Mouse (Mus musculus) Patski (cell line): ENCODE results near the gene Cisd3. TPM values are rescaled to one million over a fixed set of nuclear protein-coding genes. Genes with fewer than 3 reads are reported as not detected.

Experiments
- ATAC-seq: fragments of 100-300 bp; one replicate; pipeline ENCODE4 v1.8.0; 2021
- CTCF ChIA-PET: fragments of 350-600 bp; sonication (Branson Sonifier 250); formaldehyde crosslinking; loops from one replicate; lab custom pipeline; 2022; ENCODE audit warnings: inconsistent platforms; lab: Charles Lee
- POLR2A ChIA-PET: fragments of 350-600 bp; sonication (Branson Sonifier 250); formaldehyde crosslinking; loops from one replicate; lab custom pipeline; 2022; ENCODE audit warnings: antibody characterized with exemption, inconsistent platforms; lab: Charles Lee
- DNase-seq: peaks from one replicate; pipeline ENCODE4 v3.0.0-alpha.2; 2011; ENCODE audit warnings: low read depth, low spot score
- H3K27me3 ChIP-seq: fragments of 371-371 bp; one replicate; pipeline ENCODE4 v1.5.1; 2021
- CTCF ChIP-seq: fragments of 100-300 bp; IDR thresholded peaks from one replicate; pipeline ENCODE4 v1.5.1; 2021
- in situ Hi-C: fragments of 300-500 bp; cut with MboI; formaldehyde crosslinking; loops from 3 replicates; pipeline ENCODE4 v1.11.1; 2018; ENCODE audit warnings: low pct_unique_long_range_greater_than_20kb, mixed read lengths
- polyA plus RNA-seq: library from polyadenylated mRNA; unstranded; gene quantifications from one replicate; pipeline ENCODE4 v1.2.3, GENCODE M21; 2021

Gene Cisd3
- polyA plus RNA-seq, 1 experiment from 2014 or later: 60.3 TPM

- no peak for ATAC-seq
- in situ Hi-C loops: no loop called here
- no peaks in the 10 kb centered on the region for H3K27me3 ChIP-seq
- DNase-seq: no peak
- TF ChIP-seq CTCF: no peak
- CTCF ChIA-PET: interaction anchor here (1.2 kb wide), 1 partner anchor 16 kb away, joined by 4 read pairs; no protein-coding TSS in a partner anchor
- POLR2A ChIA-PET: no interaction called here
Observed at GRCm38 (mm10) chr11:97682504-97683055, 3.0 kb upstream of the Cisd3 start.

GRCm38 (mm10) chr11:97684063-97684680 lies 1.5 kb upstream of the Cisd3 start:
- CTCF ChIA-PET: interaction anchor here (0.9 kb wide), 1 partner anchor 9 kb away, joined by 3 read pairs; no protein-coding TSS in a partner anchor
- no peak for ATAC-seq
- in situ Hi-C loops: no loop called here
- no peak for TF ChIP-seq CTCF
- no peak for DNase-seq
- POLR2A ChIA-PET: interaction anchor here (1.2 to 1.3 kb wide), 2 partner anchors 23 to 26 kb away, joined by 3 to 4 read pairs; no protein-coding TSS in a partner anchor
- H3K27me3 ChIP-seq: no peaks in the 10 kb centered on the region

GRCm38 (mm10) chr11:97684766-97685165 lies 860 bp upstream of the Cisd3 start:
- DNase-seq: no peak
- H3K27me3 ChIP-seq: no peaks in the 10 kb centered on the region
- ChIA-PET POLR2A (interaction anchor here (1.2 to 1.3 kb wide), 2 partner anchors 24 to 26 kb away, joined by 3 to 4 read pairs; no protein-coding TSS in a partner anchor), CTCF (no interaction called here)
- no peak for TF ChIP-seq CTCF
- in situ Hi-C loops: no loop called here
- no peak for ATAC-seq

GRCm38 (mm10) chr11:97686322-97686908 lies 789 bp downstream of the Cisd3 start:
- POLR2A ChIA-PET: interaction anchor here (0.6 to 1.5 kb wide), 6 partner anchors 9 to 34 kb away, joined by 3 to 4 read pairs (median 4); no protein-coding TSS in a partner anchor
- no peaks in the 10 kb centered on the region for H3K27me3 ChIP-seq
- DNase-seq (no peak), ATAC-seq (no peak)
- CTCF ChIA-PET: interaction anchor here (0.8 to 1.4 kb wide), 4 partner anchors 13 to 44 kb away, joined by 3 to 7 read pairs (median 3); no protein-coding TSS in a partner anchor
- TF ChIP-seq CTCF: no peak
- in situ Hi-C loops: no loop called here

GRCm38 (mm10) chr11:97687061-97687460 lies 1.4 kb downstream of the Cisd3 start:
- ATAC-seq (no peak), DNase-seq (no peak)
- ChIA-PET POLR2A (interaction anchor here (0.8 to 1.5 kb wide), 3 partner anchors 12 to 34 kb away, joined by 3 to 4 read pairs (median 4); no protein-coding TSS in a partner anchor), CTCF (interaction anchor here (0.8 to 1.4 kb wide), 4 partner anchors 12 to 45 kb away, joined by 3 to 7 read pairs (median 3); no protein-coding TSS in a partner anchor)
- TF ChIP-seq CTCF: no peak
- in situ Hi-C loops: no loop called here
- H3K27me3 ChIP-seq: no peaks in the 10 kb centered on the region

- ChIA-PET POLR2A (no interaction called here), CTCF (interaction anchor here (1.1 to 1.5 kb wide), 3 partner anchors 9 to 45 kb away, joined by 3 to 6 read pairs (median 3); no protein-coding TSS in a partner anchor)
Observed at GRCm38 (mm10) chr11:97689861-97690260, 4.2 kb downstream of the Cisd3 start.

GRCm38 (mm10) chr11:97694435-97694834 lies 8.8 kb downstream of the Cisd3 start:
- no peaks in the 10 kb centered on the region for H3K27me3 ChIP-seq
- POLR2A ChIA-PET: no interaction called here
- TF ChIP-seq CTCF: no peak
- DNase-seq (no peak), ATAC-seq (no peak)
- CTCF ChIA-PET: interaction anchor here (2.4 kb wide), 1 partner anchor 50 kb away, joined by 11 read pairs; no protein-coding TSS in a partner anchor
- in situ Hi-C loops: no loop called here

More at GRCm38 (mm10) chr11:97689861-97690260, 4.2 kb downstream of the Cisd3 start:
- DNase-seq (no peak), ATAC-seq (no peak)
- in situ Hi-C loops: no loop called here
- TF ChIP-seq CTCF: no peak
- H3K27me3 ChIP-seq: no peaks in the 10 kb centered on the region

GRCm38 (mm10) chr11:97694921-97695711 lies 9.5 kb downstream of the Cisd3 start:
- H3K27me3 ChIP-seq: no peaks in the 10 kb centered on the region
- no peak for DNase-seq
- TF ChIP-seq CTCF: no peak
- POLR2A ChIA-PET: no interaction called here
- CTCF ChIA-PET: no interaction called here
- ATAC-seq: no peak
- in situ Hi-C loops: loop anchor here (5.0 kb wide), 1 partner anchor 48 kb away; no protein-coding TSS in a partner anchor

GRCm38 (mm10) chr11:97695712-97696401 lies 10.2 kb downstream of the Cisd3 start:
- ChIA-PET CTCF (no interaction called here), POLR2A (no interaction called here)
- no peak for DNase-seq
- no peak for ATAC-seq
- no peaks in the 10 kb centered on the region for H3K27me3 ChIP-seq
- no peak for TF ChIP-seq CTCF
- in situ Hi-C loops: loop anchor here (5.0 kb wide), 1 partner anchor 49 kb away; no protein-coding TSS in a partner anchor
